Mouse (Mus musculus) brown adipose tissue, adult 24 weeks (tissue): ENCODE results near the gene Lgi1. TPM values are rescaled to one million over a fixed set of nuclear protein-coding genes. Genes with fewer than 3 reads are reported as not detected.

Source experiments
- H3K27ac ChIP-seq: fragments of 200-500 bp; replicated peaks from 2 replicates; pipeline ENCODE4 v1.5.1; 2012; ENCODE audit warnings: low read depth, mild to moderate bottlenecking, low read length
- H3K4me1 ChIP-seq: fragments of 200-500 bp; 2 replicates; pipeline ENCODE4 v1.6.1; 2012; ENCODE audit warnings: low read length, mixed read lengths; ENCODE audit not compliant: control insufficient read depth, insufficient read depth, insufficient read length
- H3K4me3 ChIP-seq: fragments of 200-500 bp; 2 replicates; pipeline ENCODE4 v1.5.1; 2012; ENCODE audit warnings: low read depth, mild to moderate bottlenecking, low read length, moderate library complexity; ENCODE audit not compliant: insufficient read depth
- polyA plus RNA-seq: library from polyadenylated mRNA; stranded (reverse); fragments of >200 nt; gene quantifications from 2 replicates; pipeline ENCODE4 v1.2.4, GENCODE M21; 2012; ENCODE audit not compliant: missing spikeins, insufficient read depth, insufficient read length

Gene Lgi1
- polyA plus RNA-seq, 1 experiment, result 4.0 TPM

DNA sequence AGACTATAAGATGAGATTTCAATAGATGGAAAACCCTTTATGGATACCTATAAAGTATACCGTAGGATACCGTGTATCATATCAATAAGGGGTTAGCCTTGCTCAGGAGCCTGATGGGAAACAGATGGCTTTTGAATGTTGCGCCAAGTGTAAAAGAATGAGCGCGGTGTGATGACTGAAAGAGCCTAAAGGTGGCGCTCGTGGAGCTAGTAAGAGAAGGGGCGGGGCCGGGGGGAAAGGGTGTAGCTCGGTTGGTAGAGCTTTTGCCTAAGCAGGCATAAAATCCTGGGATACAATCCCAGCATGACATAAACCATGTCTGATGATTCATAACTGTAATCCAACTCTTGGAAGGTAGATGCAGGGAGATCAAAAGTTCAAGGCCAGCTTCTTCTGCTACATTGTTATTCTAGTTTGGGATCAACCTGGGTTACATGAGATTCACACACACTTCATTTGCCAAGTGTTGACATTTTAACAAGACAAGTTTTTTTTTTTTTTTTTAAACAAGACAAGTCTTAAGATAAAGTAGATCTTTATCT, 90.6 kb downstream of the Lgi1 start:
- H3K4me1 ChIP-seq, result no peaks in the 10 kb centered on the region

DNA sequence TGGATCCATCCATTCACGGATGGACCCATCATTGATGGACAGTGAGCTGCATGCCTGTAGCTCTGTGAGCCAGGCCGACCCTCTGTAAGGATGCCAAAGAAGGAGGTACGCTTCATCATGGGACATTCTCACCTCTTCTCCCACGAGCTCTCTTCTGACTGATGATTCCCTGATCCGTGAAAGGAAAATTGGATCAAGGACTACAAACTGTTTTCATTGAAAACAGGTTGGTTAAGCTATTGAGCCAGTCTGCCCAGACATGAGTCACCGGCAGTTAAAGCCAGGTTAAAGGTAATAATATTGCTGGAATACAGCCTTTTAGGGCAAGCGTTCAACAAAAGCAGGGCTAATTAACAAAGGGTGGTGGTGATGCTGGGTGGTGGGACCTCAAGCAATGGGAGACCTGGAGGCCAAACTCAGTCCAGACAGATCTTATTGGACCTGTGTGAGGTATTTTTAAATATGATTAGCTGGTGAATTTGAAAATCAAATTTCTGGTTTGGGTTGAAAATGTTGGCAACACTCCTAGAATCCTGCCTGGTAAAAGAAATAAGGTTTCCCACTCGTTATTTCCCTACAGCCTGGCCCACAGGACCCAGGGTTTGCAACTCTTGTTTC, 92.0 kb downstream of the Lgi1 start:
- Histone ChIP-seq H3K27ac (no peak overlapping the region), H3K4me3 (no peak overlapping the region), H3K4me1 (no peaks in the 10 kb centered on the region)

More for the DNA sequence above, 90.6 kb downstream of the Lgi1 start:
- H3K4me3 ChIP-seq, result no peak overlapping the region
- no peak overlapping the region for H3K27ac ChIP-seq

DNA sequence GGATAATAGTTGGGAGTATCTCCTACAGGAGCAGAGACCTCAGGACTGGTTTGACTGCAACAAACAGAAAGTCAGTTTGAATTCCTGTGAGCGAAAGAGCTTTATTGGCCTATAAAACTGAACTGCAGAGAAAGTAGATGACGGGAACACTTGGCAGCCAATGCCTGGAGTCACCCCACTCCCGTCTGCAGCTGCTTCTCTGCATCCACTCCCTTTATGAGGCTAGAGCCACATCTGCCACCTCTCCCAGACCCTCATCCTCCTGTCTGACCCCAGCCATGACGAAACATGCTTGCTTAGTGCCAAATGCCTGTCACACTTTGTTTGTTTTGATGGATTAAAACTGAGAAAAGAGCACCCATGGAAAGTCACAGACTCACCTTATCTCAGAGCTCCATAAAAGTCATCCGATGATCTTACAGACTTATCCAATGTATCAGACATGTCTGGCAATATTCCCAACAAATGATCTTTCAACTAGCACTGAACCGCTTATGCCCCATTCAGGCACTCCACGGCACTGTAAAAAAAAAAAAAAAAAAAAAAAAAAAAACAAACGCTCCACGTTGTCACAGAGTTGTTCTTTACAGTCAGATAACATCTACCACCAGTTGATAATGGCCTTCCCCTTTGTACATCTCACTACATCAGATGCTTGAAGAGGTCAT, 93.8 kb downstream of the Lgi1 start:
- Histone ChIP-seq H3K27ac (no peak overlapping the region), H3K4me3 (no peak overlapping the region), H3K4me1 (no peaks in the 10 kb centered on the region)

DNA sequence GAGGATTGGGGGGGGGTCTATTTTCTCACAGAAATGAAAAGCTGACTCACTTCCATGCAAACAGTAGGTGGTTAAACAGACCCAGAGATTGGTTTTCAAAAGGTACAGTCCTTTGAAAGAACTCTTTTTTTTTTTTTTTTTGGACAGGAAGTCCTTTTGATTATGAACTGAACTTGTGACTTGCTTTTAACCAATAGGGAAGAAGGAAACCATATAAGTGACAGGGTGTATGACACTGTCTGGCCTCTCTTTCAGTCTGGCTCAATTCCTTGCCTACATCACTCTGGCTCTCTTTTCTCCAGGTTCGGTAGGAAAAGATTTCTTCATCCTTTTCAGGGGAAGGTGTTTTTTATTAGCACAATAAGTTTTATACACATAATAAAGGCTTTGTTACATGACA, 95.0 kb downstream of the Lgi1 start:
- Histone ChIP-seq H3K4me1 (no peaks in the 10 kb centered on the region), H3K27ac (no peak overlapping the region), H3K4me3 (no peak overlapping the region)

Other genes with a start within 250 kb of the Lgi1 start
- gene Myof, start 221.0 kb upstream of the Lgi1 start, polyA plus RNA-seq, result 4.4 and 5.5 TPM in 2 replicates
- not detected in 2 replicates for gene Cep55, start 209.5 kb upstream of the Lgi1 start, polyA plus RNA-seq
- gene Ffar4, start 167.5 kb upstream of the Lgi1 start, polyA plus RNA-seq, result 13.8 and 36.9 TPM in 2 replicates
- gene Rbp4, start 139.3 kb upstream of the Lgi1 start, polyA plus RNA-seq, result 193 and 359 TPM in 2 replicates
- gene Pde6c, start 131.8 kb upstream of the Lgi1 start, polyA plus RNA-seq, result not detected in 2 replicates
- gene Fra10ac1, start 40.4 kb upstream of the Lgi1 start, polyA plus RNA-seq, result 25.1 and 26.9 TPM in 2 replicates
- gene Slc35g1, start 131.4 kb downstream of the Lgi1 start, polyA plus RNA-seq, result 5.3 and 5.8 TPM in 2 replicates
- gene Plce1, start 216.6 kb downstream of the Lgi1 start, polyA plus RNA-seq, result 4.8 and 7.3 TPM in 2 replicates